Comparison of ENCODE assay signal across 13 mouse cellular contexts in the genomic region with DNA sequence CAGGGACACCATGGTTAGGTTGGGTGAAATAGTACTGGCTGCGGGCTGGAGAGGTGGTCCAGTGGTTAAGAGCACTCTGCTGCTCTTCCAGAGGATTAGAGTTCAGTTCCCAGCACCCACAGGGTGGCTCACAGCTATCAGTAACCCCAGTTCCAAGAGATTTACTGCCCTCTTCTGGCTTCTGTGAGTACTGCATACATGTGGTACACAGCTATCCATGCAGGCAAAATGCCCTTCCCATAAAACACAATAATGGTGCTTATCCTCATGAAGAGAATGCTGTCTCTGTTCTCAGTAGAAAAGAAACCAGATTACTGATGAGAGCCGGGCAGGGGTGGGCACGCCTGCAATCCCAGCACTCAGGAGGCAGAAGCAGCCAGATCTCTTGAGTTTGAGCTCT.
A peak's percentile ranks its signal among the peaks of the same experiment; 100 is the strongest.
DNase-seq lines count a peak whose midpoint lies in the region; ATAC-seq and TF ChIP-seq lines count a peak whose summit lies in the region.
"Had no signal": no experiment of that assay in that cellular context is flagged by ENCODE, and none has a peak within 500 bp of the region (broad histone marks: within the 10 kb centered on the region; RNA-seq: fewer than 3 reads in every experiment).

No protein-coding gene starts in this region.

- H3K27ac ChIP-seq in gastrocnemius, adult 2 months, result no peak overlapping the region
- no peak overlapping the region for H3K27ac ChIP-seq in CH12.LX (ENCODE audit: insufficient read depth, low read depth)
- H3K27ac ChIP-seq in hindbrain, embryonic 14.5 days, result no peak overlapping the region
- H3K27ac ChIP-seq: hindbrain, embryonic 15.5 days had no signal

- WGBS in lung, adult 2 months, result 98% methylated on average over 3 of the region's 3 CpGs
- WGBS in hindbrain, embryonic 14.5 days, result 97% methylated on average over 3 of the region's 3 CpGs

- in situ Hi-C loops in CH12.LX (cut with MboI; ENCODE audit: low pct_ligation_motif_present, low pct_unique_long_range_greater_than_20kb, low sequenced_read_pairs), result loop anchor here (5.0 kb wide), 1 partner anchor 81 kb away; no protein-coding TSS in a partner anchor

- no peak for TF ChIP-seq POLR2A in lung, adult 2 months (IDR thresholded peaks at IDR 0.05; ENCODE audit: borderline replicate concordance, extremely low read depth, low read depth, low read length)
- no peak for TF ChIP-seq POLR2A in CH12.LX (IDR thresholded peaks at IDR 0.05; ENCODE audit: low read depth, low read length)

- H3K4me3 ChIP-seq in gastrocnemius, adult 2 months, result no peak overlapping the region
- H3K4me3 ChIP-seq in lung, adult 2 months (replicated peaks; ENCODE audit: extremely low read depth, low read depth, low read length), result no peak overlapping the region
- no peak overlapping the region for H3K4me3 ChIP-seq in CH12.LX (replicated peaks in 1 of 3; ENCODE audit: low read depth in 2 of 3, low read length in 2 of 3, poor library complexity in 1 of 3)
- no peak overlapping the region for H3K4me3 ChIP-seq in hindbrain, embryonic 14.5 days (replicated peaks; ENCODE audit: low read length)
- H3K4me3 ChIP-seq: hindbrain, embryonic 15.5 days had no signal

- H3K36me3 ChIP-seq in CH12.LX (replicated peaks in 1 of 2; ENCODE audit: control insufficient read depth in 1 of 2, insufficient read depth in 1 of 2, low read length in 1 of 2), result peaks cover 0 to 30% of the 10 kb centered on the region in 2 experiments
- H3K36me3 ChIP-seq in hindbrain, embryonic 14.5 days (replicated peaks; ENCODE audit: control insufficient read depth, insufficient read depth), result no peaks in the 10 kb centered on the region
- H3K36me3 ChIP-seq: hindbrain, embryonic 15.5 days had no signal

- dilution Hi-C loops in CH12.LX (cut with MboI; ENCODE audit: extremely low pct_ligation_motif_present, extremely low pct_unique_long_range_greater_than_20kb, low sequenced_read_pairs), result no loop called here

- no peak overlapping the region for H3K9ac ChIP-seq in CH12.LX (ENCODE audit: insufficient read depth, low read depth)
- no peak overlapping the region for H3K9ac ChIP-seq in hindbrain, embryonic 14.5 days
- H3K9ac ChIP-seq: hindbrain, embryonic 15.5 days had no signal

- no peak; the same call in none of the 2 replicates for TF ChIP-seq RAD21 in CH12.LX (IDR thresholded peaks at IDR 0.05; ENCODE audit: low read depth, low read length)

- no peaks in the 10 kb centered on the region for H3K79me2 ChIP-seq in CH12.LX (replicated peaks; ENCODE audit: control insufficient read depth, extremely low read depth, insufficient read depth, poor library complexity, severe bottlenecking)

- H3K9me3 ChIP-seq in CH12.LX (replicated peaks; ENCODE audit: low read length), result peaks cover 5% of the 10 kb centered on the region
- H3K9me3 ChIP-seq in hindbrain, embryonic 14.5 days (ENCODE audit: control insufficient read depth, low read length), result 0 out of 2 replicates have a peak, but pooled peaks cover 4% of the 10 kb centered on the region
- H3K9me3 ChIP-seq: hindbrain, embryonic 15.5 days had no signal

- TF ChIP-seq EP300 in CH12.LX (IDR thresholded peaks at IDR 0.05; ENCODE audit: low read length), result no peak

- TF ChIP-seq CTCF in gastrocnemius, adult 2 months (IDR thresholded peaks at IDR 0.05), result peak; percentile 44
- TF ChIP-seq CTCF in lung, adult 2 months (IDR thresholded peaks at IDR 0.05; ENCODE audit: insufficient read depth, low read length), result 0 out of 2 replicates have a peak, but pooled peaks have one; percentile 1
- peak; percentile 19 to 24; a peak in 3 of 4 replicates for TF ChIP-seq CTCF in CH12.LX (conservative IDR thresholded peaks at IDR 0.05 in 1 of 2, IDR thresholded peaks at IDR 0.05 in 1 of 2; ENCODE audit: low read depth in 2 of 2, low read length in 2 of 2)

- H3K4me1 ChIP-seq in lung, adult 2 months (ENCODE audit: control insufficient read depth, insufficient read depth, low read length), result peaks cover 6% of the 10 kb centered on the region; the same call in 1 of the 2 replicates
- peaks cover 14 to 23% of the 10 kb centered on the region in 2 experiments for H3K4me1 ChIP-seq in CH12.LX (ENCODE audit: control insufficient read depth in 1 of 2, insufficient read depth in 2 of 2)
- no peaks in the 10 kb centered on the region for H3K4me1 ChIP-seq in hindbrain, embryonic 14.5 days (replicated peaks; ENCODE audit: control insufficient read depth, insufficient read depth, low read length)
- H3K4me1 ChIP-seq: hindbrain, embryonic 15.5 days had no signal

- no peak for ATAC-seq in megakaryocyte progenitor cell, adult 5-6 weeks (replicated peaks; ENCODE audit: poor library complexity)
- ATAC-seq in hindbrain, embryonic 14.5 days (ENCODE audit: low FRiP score), result no peak

- intact Hi-C loops in gastrocnemius, adult 2 months (cut with DNase I), result no loop called here

- no peak overlapping the region for H3K4me2 ChIP-seq in CH12.LX (ENCODE audit: insufficient read depth, low read depth, poor library complexity, severe bottlenecking)
- H3K4me2 ChIP-seq in hindbrain, embryonic 14.5 days (replicated peaks), result no peak overlapping the region
- H3K4me2 ChIP-seq: hindbrain, embryonic 15.5 days had no signal

- H3K27me3 ChIP-seq in CH12.LX (replicated peaks), result no peaks in the 10 kb centered on the region
- no peaks in the 10 kb centered on the region for H3K27me3 ChIP-seq in hindbrain, embryonic 14.5 days (ENCODE audit: control insufficient read depth, insufficient read depth, low read length)
- H3K27me3 ChIP-seq: hindbrain, embryonic 15.5 days had no signal

- DNase-seq in gastrocnemius, adult 2 months, result no peak
- DNase-seq in gastrocnemius, postnatal 4 days (ENCODE audit: low spot score in 2 of 2), result no peak
- DNase-seq in lung, adult 2 months, result no peak
- no peak for DNase-seq in lung, postnatal 4 days
- no peak for DNase-seq in CH12.LX (ENCODE audit: extremely low read depth)
- peak; percentile 4 for DNase-seq in c-Kit-negative CD71-positive TER-119-positive erythroid progenitor cells, embryonic 14.5 days (ENCODE audit: low read depth, low spot score)
- no peak for DNase-seq in hindbrain, embryonic 14.5 days (ENCODE audit: low spot score)
- DNase-seq: adrenal gland, postnatal 10 days; gastrocnemius, postnatal 36 days; kidney, postnatal 36 days; lung, postnatal 36 days had no signal

TF ChIP-seq in CH12.LX, 34 proteins besides CTCF, POLR2A, EP300 and RAD21:
- TF ChIP-seq IRF4 (IDR thresholded peaks at IDR 0.05; ENCODE audit: low read depth, low read length), result no peak
- TF ChIP-seq ZNF384 (IDR thresholded peaks at IDR 0.05; ENCODE audit: low read depth, low read length), result no peak
- no peak for TF ChIP-seq UBTF (IDR thresholded peaks at IDR 0.05; ENCODE audit: low read depth, low read length)
- TF ChIP-seq SMC3 (IDR thresholded peaks at IDR 0.05; ENCODE audit: low read depth, low read length), result peak; percentile 5; the same call in 1 of the 2 replicates
- TF ChIP-seq PAX5 (IDR thresholded peaks at IDR 0.05; ENCODE audit: low read length), result no peak
- TF ChIP-seq TCF12 (IDR thresholded peaks at IDR 0.05; ENCODE audit: low read depth, low read length), result no peak
- no peak for TF ChIP-seq KAT2A (IDR thresholded peaks at IDR 0.05; ENCODE audit: insufficient replicate concordance, low read length)
TF ChIP-seq in CH12.LX: peak in this region for 1.
